10 mouse cellular contexts compared by ENCODE assay signal in the genomic region with DNA sequence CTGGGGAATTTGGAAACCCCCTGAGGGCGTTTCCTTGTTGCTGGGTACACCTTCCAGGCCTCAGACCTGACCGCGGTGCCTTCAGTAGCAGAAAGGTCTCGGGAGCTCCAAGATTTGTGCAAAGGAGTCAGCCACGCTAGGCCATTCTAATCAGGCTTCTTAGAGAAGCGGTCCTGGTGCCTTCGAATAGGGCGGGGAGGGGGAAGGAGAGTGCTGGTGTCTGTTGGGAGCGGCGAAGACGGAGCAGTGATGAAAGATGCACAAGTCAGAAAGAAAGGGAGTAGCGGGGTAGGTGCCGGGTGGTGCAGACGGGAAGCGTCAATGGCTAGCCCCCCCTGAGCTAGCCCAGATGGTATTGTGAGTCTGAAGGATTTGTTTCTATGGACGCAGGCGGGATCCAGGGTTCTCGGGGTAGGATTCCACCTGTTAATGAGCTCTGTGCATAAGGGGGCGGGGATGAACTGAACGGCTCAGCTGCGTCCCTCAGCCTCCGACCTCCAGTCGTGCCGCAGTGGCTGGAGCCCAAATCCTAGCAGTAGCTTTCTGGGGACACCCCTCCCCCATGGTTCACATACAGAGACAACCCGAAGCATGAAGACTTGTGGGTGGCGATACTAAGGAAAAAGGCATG. TPM values are rescaled to one million over a fixed set of nuclear protein-coding genes. Genes with fewer than 3 reads are reported as not detected.
A peak's percentile ranks its signal among the peaks of the same experiment; 100 is the strongest.
DNase-seq lines count a peak whose midpoint lies in the region; ATAC-seq and TF ChIP-seq lines count a peak whose summit lies in the region.
"Had no signal": no experiment of that assay in that cellular context is flagged by ENCODE, and none has a peak within 500 bp of the region (broad histone marks: within the 10 kb centered on the region; RNA-seq: fewer than 3 reads in every experiment).

No protein-coding gene starts in this region.

- no peak for TF ChIP-seq POLR2A in cortical plate, adult 2 months (IDR thresholded peaks at IDR 0.05; ENCODE audit: extremely low read depth, insufficient read depth, low read length)

- no peak overlapping the region for H3K27ac ChIP-seq in cortical plate, adult 2 months (ENCODE audit: insufficient read depth, low read length)
- H3K27ac ChIP-seq in hindbrain, embryonic 11.5 days (ENCODE audit: low read depth, low read length) = peak overlapping the region; percentile 83
- H3K27ac ChIP-seq in midbrain, postnatal 0 days (ENCODE audit: low read depth, low read length) = peak overlapping the region; percentile 93
- H3K27ac ChIP-seq: kidney, embryonic 15.5 days had no signal

- under 1% methylated on average over 26 of the region's 26 CpGs for WGBS in hindbrain, embryonic 11.5 days
- WGBS in midbrain, postnatal 0 days = under 1% methylated on average over 26 of the region's 26 CpGs

- H3K4me2 ChIP-seq in hindbrain, embryonic 11.5 days (replicated peaks; ENCODE audit: low read depth, low read length) = peak overlapping the region; percentile 39
- peak overlapping the region; percentile 60 for H3K4me2 ChIP-seq in midbrain, postnatal 0 days (ENCODE audit: low read depth, low read length, poor library complexity, severe bottlenecking)
- H3K4me2 ChIP-seq: kidney, embryonic 15.5 days; lung, embryonic 14.5 days had no signal

- no peaks in the 10 kb centered on the region; the same call in 1 of the 2 replicates for H3K4me1 ChIP-seq in cortical plate, adult 2 months (ENCODE audit: control insufficient read depth, insufficient read depth, low read length)
- H3K4me1 ChIP-seq in hindbrain, embryonic 11.5 days (replicated peaks; ENCODE audit: control insufficient read depth, insufficient read depth, low read length) = 0 out of 2 replicates have a peak, but pooled peaks cover 3% of the 10 kb centered on the region
- no peaks in the 10 kb centered on the region for H3K4me1 ChIP-seq in midbrain, postnatal 0 days (ENCODE audit: insufficient read depth, low read length)

- H3K36me3 ChIP-seq in hindbrain, embryonic 11.5 days (ENCODE audit: control insufficient read depth, insufficient read depth, low read length) = no peaks in the 10 kb centered on the region
- H3K36me3 ChIP-seq in midbrain, postnatal 0 days (ENCODE audit: insufficient read depth, low read length) = no peaks in the 10 kb centered on the region
- H3K36me3 ChIP-seq: kidney, embryonic 15.5 days had no signal

- peaks cover 57% of the 10 kb centered on the region for H3K27me3 ChIP-seq in hindbrain, embryonic 11.5 days (ENCODE audit: control insufficient read depth, insufficient read depth, low read length)
- peaks cover 21% of the 10 kb centered on the region; the same call in 1 of the 2 replicates for H3K27me3 ChIP-seq in midbrain, postnatal 0 days (ENCODE audit: insufficient read depth, low read length)

- H3K9ac ChIP-seq in hindbrain, embryonic 11.5 days (ENCODE audit: low read depth, low read length) = peak overlapping the region; percentile 42; the same call in 1 of the 2 replicates
- H3K9ac ChIP-seq in midbrain, postnatal 0 days (replicated peaks; ENCODE audit: low read length, poor library complexity, severe bottlenecking) = peak overlapping the region; percentile 75
- H3K9ac ChIP-seq: kidney, embryonic 15.5 days; lung, embryonic 14.5 days had no signal

- H3K9me3 ChIP-seq in hindbrain, embryonic 11.5 days (ENCODE audit: control insufficient read depth, low read length) = no peaks in the 10 kb centered on the region
- no peaks in the 10 kb centered on the region for H3K9me3 ChIP-seq in midbrain, postnatal 0 days (ENCODE audit: low read length)
- H3K9me3 ChIP-seq: kidney, embryonic 15.5 days had no signal

- TF ChIP-seq CTCF in cortical plate, adult 2 months (IDR thresholded peaks at IDR 0.05; ENCODE audit: extremely low read depth, insufficient read depth, low read length) = no peak
- TF ChIP-seq CTCF in midbrain, postnatal 0 days (IDR thresholded peaks at IDR 0.05) = no peak

- H3K4me3 ChIP-seq in cortical plate, adult 2 months (ENCODE audit: insufficient read depth, low read length) = peak overlapping the region; percentile 23
- H3K4me3 ChIP-seq in hindbrain, embryonic 11.5 days (ENCODE audit: low read depth, low read length) = peak overlapping the region; percentile 26
- peak overlapping the region; percentile 46 for H3K4me3 ChIP-seq in midbrain, postnatal 0 days (ENCODE audit: low read depth, low read length)
- H3K4me3 ChIP-seq: kidney, embryonic 15.5 days had no signal

- no peak for ATAC-seq in cerebellum, adult (ENCODE audit: insufficient number of reproducible peaks, low FRiP score, low TSS enrichment)
- ATAC-seq in hindbrain, embryonic 11.5 days (ENCODE audit: low FRiP score) = peak; percentile 82
- ATAC-seq in midbrain, postnatal 0 days (ENCODE audit: low FRiP score) = peak; percentile 42

- peak; percentile 28 to 31 for DNase-seq in cerebellum, postnatal 25 days
- peak; percentile 69 for DNase-seq in hindbrain, embryonic 11.5 days (ENCODE audit: low spot score)
- DNase-seq in midbrain, postnatal 0 days (ENCODE audit: low spot score) = peak; percentile 76
- no peak for DNase-seq in adrenal gland, postnatal 10 days
- DNase-seq in urinary bladder, adult 2 months (ENCODE audit: low spot score) = no peak
- no peak for DNase-seq in gastrocnemius, adult 18-20 months (ENCODE audit: low spot score)
- DNase-seq: lung, embryonic 14.5 days had no signal

RNA-seq across cellular contexts. Expression of gene Slc17a6, which starts 5.3 kb away (rescaled TPM):
- polyA plus RNA-seq in cortical plate, adult 2 months (2012; rRNA removed) = 9.1 and 10.8 TPM in 2 replicates
- 33.2 and 34.9 TPM in 2 replicates for polyA plus RNA-seq in hindbrain, embryonic 11.5 days (2014; fragmentation: Nextera tagmentation; extraction: Ambion mirVana)
- total RNA-seq in midbrain, postnatal 0 days (2014; rRNA removed) = 214 and 225 TPM in 2 replicates
- polyA plus RNA-seq in midbrain, postnatal 0 days (2015; fragmentation: Nextera tagmentation; extraction: Ambion mirVana) = 161 and 162 TPM in 2 replicates
- under 1 TPM; 0.09 to 0.15 TPM for total RNA-seq in adrenal gland, postnatal 10 days (2021)
- polyA plus RNA-seq in urinary bladder, adult 2 months (2012; rRNA removed) = not detected in 2 replicates
- not detected for total RNA-seq in gastrocnemius, adult 18-20 months (2021)
- polyA plus RNA-seq: kidney, embryonic 15.5 days; lung, embryonic 14.5 days had no signal

Comparison
In these comparisons a context has a peak if more than half of its experiments do, and no peak if none do; other contexts are left out.
1. DNase-seq: peak in cerebellum, postnatal 25 days (2 of 2), hindbrain, embryonic 11.5 days (single experiment) and midbrain, postnatal 0 days (single experiment); none in adrenal gland, postnatal 10 days (single experiment), urinary bladder, adult 2 months (single experiment) and gastrocnemius, adult 18-20 months (single experiment).
2. RNA of gene Slc17a6, which starts 5.3 kb away (polyA plus RNA-seq): 161 to 162 TPM in midbrain, postnatal 0 days, 33.2 to 34.9 TPM in hindbrain, embryonic 11.5 days and 9.1 to 10.8 TPM in cortical plate, adult 2 months; not detected in urinary bladder, adult 2 months; every median in the first group is over 10 times any median in the second.
3. Peak in every context shown above with its lines, with median percentiles within 50 percentile points of each other: H3K4me3 ChIP-seq.